Mouse (Mus musculus): ENCODE data around the gene Gm27029. TPM values are rescaled to one million over a fixed set of nuclear protein-coding genes. Genes with fewer than 3 reads are reported as not detected.
"Not testable (repeated sequence)": the region's sequence is repeated elsewhere in the genome, so short reads cannot be mapped to it uniquely, and the experiment has no call there.

Gene Gm27029
- polyA plus RNA-seq, 1 experiment from 2014 or later = 12.2 TPM

DNA sequence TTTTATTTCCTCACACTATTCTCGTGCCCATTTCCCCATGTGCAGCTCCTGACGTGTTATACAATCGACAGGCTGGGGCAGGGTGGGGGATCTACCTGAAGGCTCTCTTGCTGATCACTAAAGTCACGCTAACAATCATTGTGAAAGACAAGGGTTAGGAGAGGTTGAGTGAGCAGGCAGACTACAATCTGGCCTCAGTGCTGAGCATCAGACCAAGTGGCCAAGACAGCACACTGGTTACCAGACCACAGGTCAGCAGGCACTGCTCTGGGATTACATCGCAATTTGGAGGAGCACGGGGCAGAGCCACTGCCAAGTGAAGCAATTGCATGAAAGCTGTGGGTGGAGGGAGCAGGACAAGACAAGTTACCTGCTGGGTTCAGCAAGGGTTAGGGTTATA lies 45.7 kb downstream of the Gm27029 start:
- no peak for DNase-seq
- Histone ChIP-seq H3K4me1 (ENCODE audit: insufficient read depth) (no peaks in the 10 kb centered on the region), H3K9ac (no peak overlapping the region), H3K27me3 (ENCODE audit: insufficient read depth, low read length) (no peaks in the 10 kb centered on the region), H3K4me2 (no peak overlapping the region), H3K4me3 (ENCODE audit: low read depth, low read length) (no peak overlapping the region), H3K36me3 (ENCODE audit: insufficient read depth) (no peaks in the 10 kb centered on the region), H3K27ac (ENCODE audit: low read depth) (no peak overlapping the region), H3K9me3 (ENCODE audit: low read depth, low read length) (no peaks in the 10 kb centered on the region)
- no peak for TF ChIP-seq CTCF (IDR thresholded peaks at IDR 0.05; ENCODE audit: low read depth)
- 74% methylated on average over 6 of the region's 6 CpGs for WGBS
- ATAC-seq (ENCODE audit: insufficient read depth) = no peak

DNA sequence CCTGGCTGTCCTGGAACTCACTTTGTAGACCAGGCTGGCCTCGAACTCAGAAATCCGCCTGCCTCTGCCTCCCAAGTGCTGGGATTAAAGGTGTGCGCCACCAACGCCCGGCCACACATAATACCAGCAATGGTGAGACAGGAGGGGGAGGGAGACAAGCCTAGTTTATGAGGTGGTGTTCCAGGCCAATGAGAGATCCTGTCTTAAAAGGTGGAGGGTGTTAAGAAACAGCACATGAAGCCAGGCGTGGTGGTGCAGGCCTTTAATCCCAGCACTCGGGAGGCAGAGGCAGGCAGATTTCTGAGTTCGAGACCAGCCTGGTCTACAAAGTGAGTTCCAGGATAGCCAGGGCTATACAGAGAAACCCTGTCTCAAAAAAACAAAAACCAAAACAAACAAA lies 46.4 kb downstream of the Gm27029 start:
- H3K4me1 ChIP-seq (ENCODE audit: insufficient read depth); H3K36me3 ChIP-seq (ENCODE audit: insufficient read depth); H3K4me2 ChIP-seq; ATAC-seq (ENCODE audit: insufficient read depth); H3K9me3 ChIP-seq (ENCODE audit: low read depth, low read length); H3K9ac ChIP-seq; DNase-seq; H3K4me3 ChIP-seq (ENCODE audit: low read depth, low read length); H3K27ac ChIP-seq (ENCODE audit: low read depth); H3K27me3 ChIP-seq (ENCODE audit: insufficient read depth, low read length): not testable (repeated sequence)
- WGBS = 86% methylated on average over 8 of the region's 8 CpGs

DNA sequence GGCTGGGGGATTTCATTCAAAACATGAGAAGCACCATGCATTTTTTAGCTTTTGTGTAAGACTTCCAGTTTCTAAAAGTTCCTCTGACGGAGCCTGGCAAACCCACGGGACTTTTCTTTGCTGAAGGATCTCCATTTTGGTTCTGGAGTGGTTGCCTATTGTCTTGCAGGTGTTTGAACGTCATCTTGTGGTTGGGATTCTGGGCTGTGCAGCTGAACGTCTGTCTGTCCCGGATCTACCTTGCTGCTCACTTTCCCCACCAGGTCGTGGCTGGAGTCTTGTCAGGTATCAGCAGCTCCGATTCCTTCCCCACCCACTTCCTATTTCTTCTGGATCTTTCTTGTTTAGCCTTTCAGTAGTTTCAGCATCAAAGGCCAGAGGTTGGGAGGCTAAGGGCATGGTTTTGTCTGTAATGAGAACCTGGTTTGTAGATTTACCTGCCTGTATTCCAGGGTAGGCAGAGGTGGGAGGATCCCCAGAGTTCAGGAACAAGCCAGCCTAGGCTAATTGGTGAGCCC lies 50.1 kb downstream of the Gm27029 start:
- ATAC-seq (ENCODE audit: insufficient read depth) (no peak), DNase-seq (no peak)
- no peaks in the 10 kb centered on the region for H3K4me1 ChIP-seq (ENCODE audit: insufficient read depth)
- H3K36me3 ChIP-seq (ENCODE audit: insufficient read depth) = no peaks in the 10 kb centered on the region
- no peak overlapping the region for H3K9ac ChIP-seq
- no peak overlapping the region for H3K4me3 ChIP-seq (ENCODE audit: low read depth, low read length)
- no peak overlapping the region for H3K27ac ChIP-seq (ENCODE audit: low read depth)
- no peaks in the 10 kb centered on the region for H3K27me3 ChIP-seq (ENCODE audit: insufficient read depth, low read length)
- no peaks in the 10 kb centered on the region for H3K9me3 ChIP-seq (ENCODE audit: low read depth, low read length)
- no peak overlapping the region for H3K4me2 ChIP-seq
- TF ChIP-seq CTCF (IDR thresholded peaks at IDR 0.05; ENCODE audit: low read depth) = no peak
- WGBS = 55% methylated on average over 7 of the region's 7 CpGs

DNA sequence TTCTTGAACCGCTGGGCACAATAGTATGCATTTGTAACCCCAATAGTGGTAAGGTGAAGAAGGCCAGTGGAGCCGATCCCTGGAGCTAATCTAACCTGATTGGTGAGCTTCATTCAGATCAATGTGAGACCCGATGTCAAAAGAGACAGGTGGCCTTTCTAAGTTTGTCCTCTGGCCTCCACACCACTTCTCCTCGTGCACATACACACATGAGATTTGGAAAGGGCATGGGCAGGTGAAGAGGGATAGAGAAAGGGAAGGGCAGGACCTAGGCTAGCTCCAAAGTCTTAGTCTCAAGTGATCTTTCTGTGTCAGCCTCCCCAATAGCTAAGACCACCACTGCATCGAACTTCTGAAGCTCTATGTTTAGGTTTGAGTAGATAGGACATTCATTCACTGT lies 54.5 kb downstream of the Gm27029 start:
- WGBS = 70% methylated on average over 5 of the region's 5 CpGs
- H3K9me3 ChIP-seq (ENCODE audit: low read depth, low read length) = no peaks in the 10 kb centered on the region
- no peaks in the 10 kb centered on the region for H3K36me3 ChIP-seq (ENCODE audit: insufficient read depth)
- ATAC-seq (ENCODE audit: insufficient read depth) = no peak
- H3K27ac ChIP-seq (ENCODE audit: low read depth) = no peak overlapping the region
- no peak for TF ChIP-seq CTCF (IDR thresholded peaks at IDR 0.05; ENCODE audit: low read depth)
- H3K27me3 ChIP-seq (ENCODE audit: insufficient read depth, low read length) = no peaks in the 10 kb centered on the region
- no peak for DNase-seq
- H3K4me1 ChIP-seq (ENCODE audit: insufficient read depth) = no peaks in the 10 kb centered on the region
- H3K4me2 ChIP-seq = no peak overlapping the region
- H3K4me3 ChIP-seq (ENCODE audit: low read depth, low read length) = no peak overlapping the region
- H3K9ac ChIP-seq = no peak overlapping the region

DNA sequence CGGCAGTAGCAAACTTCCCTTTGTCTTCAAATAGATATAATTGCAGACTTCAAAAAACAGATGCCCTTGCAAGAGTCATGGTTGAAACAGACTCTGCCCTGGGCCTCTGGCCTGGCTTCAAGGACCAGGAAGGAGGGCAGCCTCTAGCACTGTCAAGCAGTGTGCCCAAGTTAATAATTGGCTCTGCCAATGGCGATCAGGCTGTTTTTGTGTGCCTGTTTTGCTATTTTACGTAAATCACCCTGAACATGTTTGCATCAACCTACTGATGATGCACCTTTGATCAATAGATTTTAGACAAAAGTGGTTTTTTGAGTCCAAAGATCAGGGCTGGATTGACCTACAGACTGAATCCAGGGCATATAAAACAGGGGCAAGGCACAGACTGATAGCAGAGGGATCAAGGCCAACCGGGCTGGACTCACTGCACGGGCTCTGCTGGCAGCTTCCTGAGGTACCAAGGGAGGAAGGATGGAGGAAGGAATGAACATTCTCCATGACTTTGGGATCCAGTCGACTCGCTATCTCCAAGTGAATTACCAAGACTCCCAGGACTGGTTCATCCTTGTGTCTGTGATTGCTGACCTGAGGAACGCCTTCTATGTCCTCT lies 57.2 kb downstream of the Gm27029 start, which contains the start of gene G6pc:
Gene G6pc, plus strand, starts transcription at position 236 of the 610 bp plus-strand sequence.
- no peak for DNase-seq
- H3K27me3 ChIP-seq (ENCODE audit: insufficient read depth, low read length) = no peaks in the 10 kb centered on the region
- H3K4me2 ChIP-seq = no peak within 1 kb of the TSS
- no peaks in the 10 kb centered on the region for H3K9me3 ChIP-seq (ENCODE audit: low read depth, low read length)
- 87% methylated on average over 8 of the region's 8 CpGs for WGBS
- H3K27ac ChIP-seq (ENCODE audit: low read depth) = no peak within 1 kb of the TSS
- no peaks in the 10 kb centered on the region for H3K4me1 ChIP-seq (ENCODE audit: insufficient read depth)
- ATAC-seq (ENCODE audit: insufficient read depth) = no peak
- H3K36me3 ChIP-seq (ENCODE audit: insufficient read depth) = no peaks in the 10 kb centered on the region
- H3K4me3 ChIP-seq (ENCODE audit: low read depth, low read length) = no peak within 1 kb of the TSS
- no peak for TF ChIP-seq CTCF (IDR thresholded peaks at IDR 0.05; ENCODE audit: low read depth)
- no peak within 1 kb of the TSS for H3K9ac ChIP-seq

DNA sequence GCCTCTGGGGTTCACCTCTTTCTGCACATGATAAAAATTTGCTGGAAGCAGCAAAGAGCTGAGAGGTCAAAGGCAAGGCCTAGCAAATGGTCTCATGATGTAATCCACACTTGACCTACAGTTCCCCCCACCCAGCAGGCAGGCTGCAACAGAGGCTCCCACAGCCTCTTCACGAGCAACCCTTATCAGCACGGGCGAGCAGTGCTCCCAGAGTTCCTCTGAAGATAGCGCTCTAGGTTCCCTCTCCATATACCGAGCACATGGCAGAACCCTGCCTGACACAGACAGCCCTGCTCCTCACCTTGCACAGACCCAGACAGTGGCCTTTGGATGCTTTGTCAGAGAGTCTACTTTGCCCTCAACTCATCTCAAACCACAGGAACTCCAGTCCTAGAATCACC lies 60.1 kb downstream of the Gm27029 start:
- DNase-seq = no peak
- Histone ChIP-seq H3K27ac (ENCODE audit: low read depth) (no peak overlapping the region), H3K4me1 (ENCODE audit: insufficient read depth) (no peaks in the 10 kb centered on the region), H3K27me3 (ENCODE audit: insufficient read depth, low read length) (no peaks in the 10 kb centered on the region), H3K4me2 (no peak overlapping the region), H3K9me3 (ENCODE audit: low read depth, low read length) (no peaks in the 10 kb centered on the region), H3K36me3 (ENCODE audit: insufficient read depth) (no peaks in the 10 kb centered on the region), H3K4me3 (ENCODE audit: low read depth, low read length) (no peak overlapping the region), H3K9ac (no peak overlapping the region)
- TF ChIP-seq CTCF (IDR thresholded peaks at IDR 0.05; ENCODE audit: low read depth) = no peak
- no peak for ATAC-seq (ENCODE audit: insufficient read depth)
- WGBS = 30% methylated on average over 5 of the region's 5 CpGs

DNA sequence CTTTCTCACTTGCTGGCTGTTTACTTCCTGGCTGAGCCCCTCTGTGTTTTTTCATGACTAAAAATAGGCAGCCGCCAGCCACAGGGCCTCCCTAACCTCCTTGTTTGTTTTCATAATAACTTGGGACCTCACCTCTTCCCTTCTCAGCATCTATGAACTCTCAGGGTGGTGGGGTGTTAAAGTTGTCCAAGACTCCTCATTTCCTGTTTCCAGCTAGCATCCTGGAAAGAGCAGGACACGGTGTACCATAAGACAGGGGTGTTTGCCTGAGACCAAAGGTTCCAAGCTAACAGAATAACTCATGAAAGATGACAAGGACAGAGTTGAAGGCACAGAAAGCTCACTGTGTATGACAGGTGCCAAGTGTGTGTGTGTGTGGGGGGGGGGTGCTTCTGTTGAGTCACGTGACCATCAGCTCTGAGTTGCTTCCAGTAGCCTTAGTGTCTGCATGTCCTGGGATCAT lies 63.9 kb downstream of the Gm27029 start:
- no peak for TF ChIP-seq CTCF (IDR thresholded peaks at IDR 0.05; ENCODE audit: low read depth)
- ATAC-seq (ENCODE audit: insufficient read depth) (no peak), DNase-seq (no peak)
- peak overlapping the region; percentile 43; the same call in 1 of the 2 replicates for H3K27ac ChIP-seq (ENCODE audit: low read depth)
- no peaks in the 10 kb centered on the region for H3K27me3 ChIP-seq (ENCODE audit: insufficient read depth, low read length)
- no peak overlapping the region for H3K9ac ChIP-seq
- WGBS = 23% methylated on average over 3 of the region's 3 CpGs
- H3K4me3 ChIP-seq (ENCODE audit: low read depth, low read length) = no peak overlapping the region
- no peaks in the 10 kb centered on the region for H3K4me1 ChIP-seq (ENCODE audit: insufficient read depth)
- no peaks in the 10 kb centered on the region for H3K36me3 ChIP-seq (ENCODE audit: insufficient read depth)
- no peak overlapping the region for H3K4me2 ChIP-seq
- H3K9me3 ChIP-seq (ENCODE audit: low read depth, low read length) = no peaks in the 10 kb centered on the region
